In genomic region chr2:118674500-118674899, GRCm38 (mm10) we compare ENCODE assay signal across 20 mouse cellular contexts. TPM values are rescaled to one million over a fixed set of nuclear protein-coding genes. Genes with fewer than 3 reads are reported as not detected.
"Had no signal": no experiment of that assay in that cellular context is flagged by ENCODE, and none has a peak within 500 bp of the region (broad histone marks: within the 10 kb centered on the region; RNA-seq: fewer than 3 reads in every experiment).

No protein-coding gene starts in this region.

- H3K9ac ChIP-seq: lung, embryonic 14.5 days; midbrain, embryonic 12.5 days; neural tube, embryonic 13.5 days; neural tube, embryonic 15.5 days had no signal

- H3K27ac ChIP-seq: midbrain, embryonic 10.5 days; midbrain, embryonic 12.5 days; neural tube, embryonic 13.5 days; neural tube, embryonic 15.5 days had no signal

- H3K4me3 ChIP-seq: midbrain, embryonic 10.5 days; midbrain, embryonic 12.5 days; myocyte; neural tube, embryonic 13.5 days; neural tube, embryonic 15.5 days had no signal

- H3K36me3 ChIP-seq: midbrain, embryonic 10.5 days; midbrain, embryonic 12.5 days; neural tube, embryonic 13.5 days; neural tube, embryonic 15.5 days had no signal

- ATAC-seq: midbrain, embryonic 16.5 days had no signal

- H3K4me2 ChIP-seq: lung, embryonic 14.5 days; midbrain, embryonic 12.5 days; neural tube, embryonic 13.5 days; neural tube, embryonic 15.5 days had no signal

- H3K9me3 ChIP-seq: midbrain, embryonic 10.5 days; midbrain, embryonic 12.5 days; neural tube, embryonic 13.5 days; neural tube, embryonic 15.5 days had no signal

- DNase-seq: lung, embryonic 14.5 days; lung, postnatal 10 days; lung, postnatal 4 days; midbrain, embryonic 14.5 days; right cerebral cortex, adult 18-20 months; right cerebral cortex, postnatal 25 days; right cerebral cortex, postnatal 4 days; spleen, adult 18-20 months; thymus, adult 2 months; thymus, postnatal 25 days; thymus, postnatal 4 days had no signal

RNA-seq across cellular contexts. Expression of gene Pak6, which starts 11.4 kb away (rescaled TPM):
- total RNA-seq: megakaryocyte, adult 5-6 weeks had no signal

RNA-seq across cellular contexts. Expression of gene Ankrd63, which starts 29.3 kb away (rescaled TPM):
- polyA plus RNA-seq: lung, embryonic 14.5 days; midbrain, embryonic 10.5 days; midbrain, embryonic 12.5 days; midbrain, embryonic 14.5 days; midbrain, embryonic 16.5 days; neural tube, embryonic 11.5 days; neural tube, embryonic 13.5 days; neural tube, embryonic 15.5 days; stomach, embryonic 14.5 days had no signal

RNA-seq across cellular contexts. Expression of gene Plcb2, which starts 53.7 kb away (rescaled TPM):
- polyA plus RNA-seq: myocyte had no signal
